Mouse (Mus musculus) monocyte, adult 2 months (primary cell): Measurements from ENCODE around the gene Lrguk.

Experiments used
- DNase-seq, 2 experiments: peaks; one replicate each; pipeline ENCODE4 v3.0.0; 2022; ENCODE audit warnings: low spot score in 2 of 2, low read depth in 1 of 2

The Lrguk gene

GRCm38 (mm10) chr6:34059741-34060140 lies 30.5 kb downstream of the Lrguk start:
- no peak for DNase-seq

DNA sequence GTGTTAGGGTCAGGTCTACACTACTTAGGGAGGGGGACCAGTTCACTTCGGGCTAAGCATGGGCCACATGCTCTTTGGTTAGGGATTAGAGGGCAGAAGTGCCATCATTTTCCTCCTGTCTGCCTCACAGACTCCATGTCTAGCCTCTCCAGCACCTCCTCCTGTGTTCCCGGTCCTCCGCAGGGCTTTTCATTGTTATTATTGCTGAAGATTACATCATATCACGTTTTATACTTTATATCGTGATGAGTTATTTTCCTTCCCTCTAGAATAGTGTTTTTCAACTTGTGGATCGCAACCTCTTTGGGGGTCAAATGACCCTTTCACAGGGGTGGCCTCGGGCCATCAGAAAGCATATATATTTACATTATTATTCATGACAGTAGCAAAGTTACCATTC lies 37.5 kb downstream of the Lrguk start:
- no peak for DNase-seq

GRCm38 (mm10) chr6:34067271-34067670 lies 38.0 kb downstream of the Lrguk start:
- no peak for DNase-seq

DNA sequence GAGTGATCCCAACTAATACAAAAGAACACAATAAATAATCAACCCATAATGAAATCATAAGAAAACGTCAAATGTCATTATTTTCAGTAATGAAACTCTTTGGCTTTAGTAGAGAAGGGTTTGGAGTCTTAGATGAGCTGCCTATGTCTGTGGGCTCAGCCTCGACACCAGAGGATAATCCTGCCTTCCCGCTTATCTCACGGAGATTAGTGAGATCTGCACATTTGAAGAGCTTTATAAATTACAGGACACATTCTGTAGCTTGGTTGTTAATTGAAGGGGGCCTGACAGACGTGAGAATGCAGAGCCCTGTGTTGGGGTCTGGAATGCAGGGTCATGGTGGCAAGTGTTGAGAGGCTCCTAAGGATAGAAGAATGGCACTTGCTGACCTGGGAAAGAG lies 42.7 kb downstream of the Lrguk start:
- DNase-seq = no peak

DNA sequence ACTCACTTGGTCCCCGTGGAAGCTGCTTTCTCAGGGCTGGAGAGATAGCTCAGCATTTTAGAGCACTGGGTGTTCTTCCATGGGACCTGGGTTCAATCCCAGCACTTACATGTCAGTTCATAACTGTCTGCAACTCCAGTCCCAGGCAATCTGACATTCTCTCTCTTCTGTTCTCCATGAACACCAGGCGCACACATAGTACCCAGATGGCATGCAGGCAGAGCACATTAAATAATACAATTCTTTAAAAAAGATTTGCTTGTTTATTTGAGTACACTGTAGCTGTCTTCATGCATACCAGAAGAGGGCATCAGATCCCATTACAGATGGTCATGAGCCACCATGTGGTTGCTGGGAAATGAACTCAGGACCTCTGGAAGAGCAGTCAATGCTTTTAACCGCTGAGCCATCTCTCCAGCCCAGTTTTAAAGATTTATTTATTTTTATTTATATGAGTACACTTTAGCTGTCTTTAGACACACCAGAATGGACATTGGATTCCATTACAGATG lies 44.7 kb downstream of the Lrguk start:
- DNase-seq = no peak

DNA sequence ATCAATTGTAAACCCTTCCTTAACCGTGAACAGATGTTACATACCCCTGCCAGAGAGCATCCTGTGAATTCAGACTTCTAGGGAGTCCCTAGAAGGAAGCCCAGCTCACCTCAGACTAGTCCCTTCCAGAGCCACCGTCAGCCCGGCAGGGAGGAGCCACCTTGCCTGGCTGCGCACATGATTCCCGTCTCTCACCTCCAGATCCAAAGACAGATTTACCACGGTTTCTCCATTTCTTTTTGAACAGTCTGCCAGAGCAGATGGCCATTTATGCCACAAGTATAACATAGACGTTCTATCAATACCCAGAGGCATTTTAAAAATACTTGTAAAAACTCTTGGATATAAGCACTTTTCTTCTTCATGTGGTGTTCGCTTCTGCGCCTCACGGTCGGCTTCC lies 46.3 kb downstream of the Lrguk start:
- no peak for DNase-seq

DNA sequence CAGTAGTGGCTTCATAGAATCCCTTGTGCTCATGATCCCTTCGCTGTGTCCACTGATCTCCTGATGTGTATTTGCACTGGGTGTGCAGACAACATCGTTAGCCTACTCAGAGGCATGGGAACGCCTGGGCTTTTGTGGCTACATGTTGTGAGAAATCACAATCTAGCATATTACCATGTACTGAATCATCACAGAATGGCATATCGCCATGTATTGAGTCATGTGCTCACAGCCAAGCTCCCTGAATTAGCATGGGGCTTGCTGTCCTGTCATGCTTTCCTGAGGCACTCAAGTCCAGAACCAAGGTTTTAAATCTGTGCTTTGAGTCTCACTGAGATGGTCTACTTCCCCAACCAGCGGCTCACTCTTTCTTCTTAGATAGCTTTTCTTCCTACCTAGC lies 54.2 kb downstream of the Lrguk start:
- no peak for DNase-seq

- DNase-seq = no peak
Observed at GRCm38 (mm10) chr6:34087701-34088100, 58.5 kb downstream of the Lrguk start.

- DNase-seq = no peak
Observed at GRCm38 (mm10) chr6:34088986-34089385, 59.7 kb downstream of the Lrguk start.

DNA sequence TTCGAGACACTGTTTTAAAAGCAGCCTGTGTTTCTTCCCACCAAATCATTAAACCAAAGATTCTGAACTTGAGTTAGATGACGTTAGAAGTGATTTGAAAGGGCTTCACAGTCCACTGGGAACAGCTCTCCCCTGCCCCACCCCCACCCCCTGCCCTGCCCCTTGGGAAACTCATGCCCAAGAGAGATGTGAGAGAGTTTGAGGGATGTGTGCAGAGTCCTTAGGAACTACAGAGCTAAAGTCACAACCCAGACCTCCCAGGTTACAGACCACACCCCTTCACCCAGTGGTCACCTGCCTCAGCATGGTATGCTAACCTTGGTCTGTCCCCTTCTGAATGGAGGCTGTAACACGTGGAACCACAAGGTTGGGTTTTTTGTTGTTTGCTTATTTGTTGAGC lies 62.3 kb downstream of the Lrguk start:
- DNase-seq = no peak

DNA sequence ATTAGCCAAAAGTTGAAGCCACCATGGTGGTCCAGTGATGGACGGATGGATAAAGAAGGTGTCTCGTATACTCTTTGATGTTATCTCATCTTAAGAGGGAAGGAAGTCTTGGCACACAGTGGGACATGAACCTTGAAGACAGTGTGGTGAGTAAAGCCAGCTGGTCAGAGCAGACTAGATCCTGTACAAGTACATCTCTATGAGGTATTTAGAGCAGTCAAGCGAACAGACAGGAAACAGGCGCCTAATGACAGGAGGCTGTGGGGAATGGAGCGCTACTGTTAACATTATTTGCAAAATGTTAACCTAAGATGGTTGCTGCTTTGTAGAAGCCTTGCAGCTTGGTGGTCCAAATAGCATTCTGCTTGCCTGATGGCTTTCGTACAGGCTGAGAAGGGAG lies 67.0 kb downstream of the Lrguk start:
- DNase-seq = no peak

GRCm38 (mm10) chr6:34096905-34097304 lies 67.7 kb downstream of the Lrguk start:
- no peak for DNase-seq

DNA sequence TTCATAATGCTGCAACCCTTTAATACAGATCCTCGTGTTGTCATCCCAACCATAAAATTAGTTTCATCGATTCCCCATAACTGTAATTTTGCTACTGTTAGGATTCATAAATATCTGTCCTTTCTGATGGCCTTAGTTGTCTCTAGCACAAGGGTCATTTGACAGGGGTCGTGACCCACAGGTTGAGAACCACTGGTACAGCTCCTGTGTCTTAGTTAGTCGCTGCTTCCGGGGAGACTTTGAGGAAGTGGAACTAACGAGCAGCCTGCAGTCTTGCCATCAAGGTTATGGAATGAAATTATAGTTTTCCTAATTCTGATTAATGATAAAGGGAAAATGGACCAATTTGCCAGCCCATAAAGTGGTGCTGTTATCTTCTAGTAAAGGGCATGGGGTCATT lies 70.5 kb downstream of the Lrguk start:
- no peak for DNase-seq

DNA sequence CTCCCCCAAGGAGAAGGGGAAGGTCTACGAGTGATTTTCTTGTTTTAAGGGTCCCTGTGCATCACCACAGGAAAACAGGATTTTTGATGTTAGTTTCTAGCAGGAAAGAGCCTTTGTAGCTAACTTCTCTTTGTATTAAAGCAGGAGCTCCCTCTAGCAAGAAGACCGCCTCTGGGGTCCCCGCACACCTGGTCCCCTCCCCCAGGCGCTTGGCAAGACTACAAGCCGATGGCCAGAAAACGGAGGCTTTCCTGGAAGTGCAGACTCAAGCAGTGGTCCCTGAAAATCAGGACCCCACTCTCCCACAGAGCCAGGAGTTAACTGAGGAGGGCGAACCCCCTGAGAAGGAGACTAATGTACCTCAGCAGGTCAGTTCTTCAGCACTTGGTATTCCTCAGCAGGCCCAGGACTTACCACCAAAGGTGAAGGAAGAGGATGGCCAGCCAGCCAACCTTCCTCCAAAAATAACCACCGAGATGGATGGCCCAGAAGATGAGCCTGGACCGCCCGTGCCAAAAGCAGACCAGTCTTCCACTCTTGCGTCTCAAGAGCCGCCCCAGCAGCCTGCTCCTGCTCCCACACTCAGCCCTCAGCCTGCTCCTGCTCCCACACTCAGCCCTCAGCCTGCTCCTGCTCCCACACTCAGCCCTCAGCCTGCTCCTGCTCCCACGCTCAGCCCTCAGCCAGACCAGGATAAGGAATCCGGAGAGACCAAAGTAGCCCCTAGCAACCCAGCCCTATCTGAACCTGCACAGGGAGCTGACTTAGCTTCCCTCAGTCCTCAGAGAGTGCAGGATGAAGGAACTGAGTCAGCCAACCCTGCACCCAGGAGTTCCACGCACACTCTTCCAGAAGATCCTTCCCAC lies 72.5 kb downstream of the Lrguk start:
- no peak for DNase-seq

GRCm38 (mm10) chr6:34103251-34103920 lies 74.1 kb downstream of the Lrguk start:
- DNase-seq = no peak

- no peak for DNase-seq
Observed at GRCm38 (mm10) chr6:34110571-34110970, 81.3 kb downstream of the Lrguk start.

DNA sequence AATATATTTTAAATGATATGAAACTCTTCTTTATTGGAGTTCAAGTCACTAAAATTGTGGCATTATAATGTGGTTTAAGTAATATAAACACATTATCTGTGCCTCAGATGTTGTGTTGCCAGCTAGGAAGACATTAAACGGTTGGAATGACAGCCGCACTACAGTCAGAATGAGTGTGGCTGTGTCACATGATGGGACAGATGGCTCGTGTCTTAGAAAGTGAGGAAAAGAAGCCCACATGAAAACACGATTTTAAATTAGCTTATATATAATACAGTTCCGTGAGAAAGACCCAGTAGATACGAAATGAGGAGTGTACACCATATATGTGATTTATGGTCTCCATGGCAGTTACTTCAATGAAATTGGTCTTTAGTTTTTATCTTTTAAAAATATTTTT lies 82.2 kb downstream of the Lrguk start:
- no peak for DNase-seq

- DNase-seq = no peak
Observed at GRCm38 (mm10) chr6:34116838-34117478, 87.7 kb downstream of the Lrguk start.

DNA sequence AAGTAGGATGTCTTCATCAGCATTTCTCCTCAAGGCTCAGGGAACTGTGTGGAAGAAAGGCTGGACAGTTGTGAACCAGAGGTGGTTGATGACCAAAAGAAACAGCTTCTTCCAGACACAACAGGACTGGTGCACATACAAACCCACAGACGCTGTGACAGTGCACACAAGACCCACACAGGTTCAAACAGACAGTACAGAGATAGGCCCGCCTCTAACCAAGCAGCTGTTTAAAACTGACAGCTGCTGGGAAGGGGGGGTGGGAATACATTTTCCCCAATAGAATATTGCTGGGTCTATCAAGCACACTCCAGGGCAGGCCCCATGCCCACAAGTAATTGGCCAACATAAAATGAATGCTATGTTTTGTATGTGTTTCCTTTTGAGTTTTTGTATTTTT lies 95.2 kb downstream of the Lrguk start:
- no peak for DNase-seq

DNA sequence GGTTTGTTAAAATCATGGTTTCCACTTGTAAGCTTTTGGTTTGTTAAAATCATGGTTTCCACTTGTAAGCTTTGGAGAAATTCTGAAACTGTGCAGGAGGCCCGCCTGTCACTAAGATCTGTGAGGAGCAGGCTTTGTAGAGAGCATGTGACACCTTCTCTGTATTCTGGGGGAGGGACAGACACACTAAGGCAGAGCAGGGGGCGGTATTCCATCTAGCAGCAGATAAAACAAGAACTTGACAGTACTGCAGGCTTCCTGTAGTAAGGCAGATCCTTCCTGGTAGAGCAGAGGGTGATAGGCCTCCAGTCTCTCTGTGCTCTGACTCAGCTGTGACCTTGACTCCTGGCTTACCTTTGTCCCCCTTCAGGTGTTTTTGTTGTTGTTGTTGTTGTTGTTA lies 100.0 kb downstream of the Lrguk start:
- no peak for DNase-seq

GRCm38 (mm10) chr6:34132391-34132790 lies 103.1 kb downstream of the Lrguk start:
- no peak for DNase-seq

- DNase-seq = no peak
Observed at GRCm38 (mm10) chr6:34138366-34138765, 109.1 kb downstream of the Lrguk start.
